Mouse (Mus musculus): ENCODE results near the gene Sim2.

Sim2 gene

DNA sequence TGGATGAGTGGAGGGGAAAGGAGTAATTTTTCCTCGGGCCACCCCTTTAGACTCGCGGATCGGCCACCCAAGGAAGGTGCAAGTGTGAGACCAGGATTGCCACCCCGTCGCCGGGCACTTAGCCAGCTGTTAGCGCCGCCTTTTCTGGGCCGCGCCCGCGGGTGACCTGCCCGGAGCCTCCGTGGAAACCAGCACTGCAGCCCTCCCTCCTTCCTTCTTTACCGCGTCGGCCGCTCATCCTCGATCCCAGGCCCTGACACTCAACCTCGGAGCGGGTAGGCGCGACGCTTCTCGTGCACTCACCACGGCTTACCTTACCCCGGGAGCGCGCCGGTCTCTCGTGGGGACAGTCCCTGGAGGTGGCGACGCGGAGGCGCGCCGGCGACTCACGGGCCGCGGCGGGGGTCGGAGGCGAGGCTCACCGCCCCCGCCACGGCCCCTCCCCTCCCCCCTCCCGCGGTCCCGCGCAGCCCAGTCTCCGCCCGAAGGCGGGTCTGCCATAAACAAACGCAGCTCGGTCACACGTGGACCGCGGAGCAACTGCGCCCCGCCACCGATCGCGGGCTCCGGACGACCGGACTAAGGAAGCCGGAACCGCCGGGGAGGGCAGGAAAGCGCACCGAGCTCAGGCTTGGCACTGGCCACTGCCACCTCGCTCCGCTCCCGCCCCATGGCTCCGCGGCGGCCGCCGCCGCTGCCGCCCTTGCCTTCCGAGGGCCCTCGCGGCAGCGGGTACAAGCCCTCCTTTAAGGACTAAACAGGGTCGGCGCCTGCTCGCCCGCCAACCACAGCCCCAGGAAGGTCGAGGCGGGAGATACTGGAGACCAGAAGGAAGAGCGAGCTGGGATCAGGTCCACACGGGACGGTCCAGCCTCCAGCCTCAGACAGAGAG, at the start of gene Sim2:
TSS of gene Sim2 (plus strand) at position 221 of the 892 bp plus-strand sequence.
- in situ Hi-C loops (cut with MboI; ENCODE audit: low pct_unique_long_range_greater_than_20kb in 1 of 2, low sequenced_read_pairs in 2 of 2, unreplicated experiment in 1 of 2): loop anchor here in 1 of 2 experiments (25.0 kb wide), 1 partner anchor 177 kb away; no protein-coding TSS in a partner anchor

- in situ Hi-C loops (cut with MboI; ENCODE audit: low pct_unique_long_range_greater_than_20kb in 1 of 2, low sequenced_read_pairs in 2 of 2, unreplicated experiment in 1 of 2): loop anchor here in 1 of 2 experiments (25.0 kb wide), 1 partner anchor 100 kb away; no protein-coding TSS in a partner anchor
These were observed 47.5 kb upstream of the Sim2 start for GRCm38 (mm10) chr16:94037280-94037679.

- in situ Hi-C loops (cut with MboI; ENCODE audit: low pct_unique_long_range_greater_than_20kb in 1 of 2, low sequenced_read_pairs in 2 of 2, unreplicated experiment in 1 of 2): loop anchor here in 1 of 2 experiments (25.0 kb wide), 1 partner anchor 101 kb away; no protein-coding TSS in a partner anchor
These were observed 46.3 kb upstream of the Sim2 start for GRCm38 (mm10) chr16:94038272-94038985.

GRCm38 (mm10) chr16:94038986-94039341, 45.8 kb upstream of the Sim2 start:
- in situ Hi-C loops (cut with MboI; ENCODE audit: low pct_unique_long_range_greater_than_20kb in 1 of 2, low sequenced_read_pairs in 2 of 2, unreplicated experiment in 1 of 2): loop anchor here in 1 of 2 experiments (25.0 kb wide), 1 partner anchor 102 kb away; no protein-coding TSS in a partner anchor

DNA sequence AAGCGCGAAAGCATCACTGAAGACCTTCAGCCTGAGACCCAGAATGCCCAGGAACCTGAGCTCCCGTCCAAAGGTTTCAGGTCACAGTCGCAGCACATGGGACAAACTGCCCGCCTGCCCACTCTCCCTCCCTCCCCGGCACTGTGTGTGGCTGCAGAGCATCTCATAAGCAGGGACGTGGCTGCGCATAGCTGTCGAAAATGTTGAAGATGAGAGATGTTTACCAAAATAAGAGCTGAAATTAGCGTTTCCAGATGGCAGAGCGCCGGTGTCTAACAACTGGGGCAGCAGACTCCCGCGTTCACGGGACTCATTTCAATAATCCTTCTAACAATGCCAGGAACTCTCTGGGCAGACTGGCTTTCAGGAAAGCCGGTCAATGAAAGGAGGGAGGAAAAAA, 44.2 kb upstream of the Sim2 start:
- in situ Hi-C loops (cut with MboI; ENCODE audit: low pct_unique_long_range_greater_than_20kb in 1 of 2, low sequenced_read_pairs in 2 of 2, unreplicated experiment in 1 of 2): loop anchor here in 1 of 2 experiments (25.0 kb wide), 1 partner anchor 103 kb away; no protein-coding TSS in a partner anchor

GRCm38 (mm10) chr16:94041065-94041712, 43.5 kb upstream of the Sim2 start:
- in situ Hi-C loops (cut with MboI; ENCODE audit: low pct_unique_long_range_greater_than_20kb in 1 of 2, low sequenced_read_pairs in 2 of 2, unreplicated experiment in 1 of 2): loop anchor here in 1 of 2 experiments (25.0 kb wide), 1 partner anchor 104 kb away; no protein-coding TSS in a partner anchor

- in situ Hi-C loops (cut with MboI; ENCODE audit: low pct_unique_long_range_greater_than_20kb in 1 of 2, low sequenced_read_pairs in 2 of 2, unreplicated experiment in 1 of 2): loop anchor here in 1 of 2 experiments (25.0 kb wide), 1 partner anchor 106 kb away; no protein-coding TSS in a partner anchor
These were observed 40.9 kb upstream of the Sim2 start for GRCm38 (mm10) chr16:94043797-94044196.

DNA sequence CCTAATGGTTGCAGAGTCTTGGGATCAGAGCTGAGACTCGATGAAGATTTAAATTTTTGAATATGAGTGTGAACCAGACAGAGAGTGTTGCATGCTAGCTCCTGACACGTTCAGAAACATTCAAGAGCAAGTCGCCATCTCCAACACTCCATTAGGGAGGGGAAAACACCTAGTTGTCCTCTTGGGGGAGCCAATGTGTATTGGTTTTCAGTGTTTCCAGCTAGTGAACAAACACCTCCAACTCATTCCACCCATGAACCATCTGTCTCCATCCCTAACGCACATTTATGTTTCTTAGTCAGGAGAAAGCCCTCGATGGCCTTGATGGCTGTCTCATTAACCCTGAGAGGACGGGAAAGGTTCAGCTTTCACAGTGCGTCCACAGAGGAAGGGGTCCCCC, 39.7 kb upstream of the Sim2 start:
- in situ Hi-C loops (cut with MboI; ENCODE audit: low pct_unique_long_range_greater_than_20kb in 1 of 2, low sequenced_read_pairs in 2 of 2, unreplicated experiment in 1 of 2): loop anchor here in 1 of 2 experiments (25.0 kb wide), 1 partner anchor 108 kb away; no protein-coding TSS in a partner anchor

- in situ Hi-C loops (cut with MboI; ENCODE audit: low pct_unique_long_range_greater_than_20kb in 1 of 2, low sequenced_read_pairs in 2 of 2, unreplicated experiment in 1 of 2): no loop called here
These were observed 34.4 kb upstream of the Sim2 start for GRCm38 (mm10) chr16:94050368-94050767.

- in situ Hi-C loops (cut with MboI; ENCODE audit: low pct_unique_long_range_greater_than_20kb in 1 of 2, low sequenced_read_pairs in 2 of 2, unreplicated experiment in 1 of 2): no loop called here
These were observed 29.6 kb upstream of the Sim2 start for GRCm38 (mm10) chr16:94055176-94055575.

DNA sequence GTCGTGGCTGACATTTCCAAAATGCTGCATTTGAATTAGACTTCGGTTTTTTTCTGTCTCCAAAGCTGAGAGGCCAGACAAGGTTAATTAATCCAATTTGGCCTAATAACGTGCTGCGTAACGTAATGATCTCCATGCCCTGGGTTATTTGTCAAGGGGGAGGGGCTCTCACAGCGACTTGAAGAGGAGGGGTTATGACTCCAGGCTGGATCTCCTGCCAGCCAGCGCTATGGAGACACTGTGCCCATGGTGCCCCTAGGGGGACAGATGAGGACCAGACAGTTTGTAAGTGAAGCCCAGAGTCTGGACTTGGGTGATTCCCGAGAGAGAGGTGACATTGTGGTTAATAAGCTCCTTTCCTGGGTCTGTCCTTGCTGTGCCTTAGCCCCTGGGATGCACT, 29.2 kb upstream of the Sim2 start:
- in situ Hi-C loops (cut with MboI; ENCODE audit: low pct_unique_long_range_greater_than_20kb in 1 of 2, low sequenced_read_pairs in 2 of 2, unreplicated experiment in 1 of 2): no loop called here

- in situ Hi-C loops (cut with MboI; ENCODE audit: low pct_unique_long_range_greater_than_20kb in 1 of 2, low sequenced_read_pairs in 2 of 2, unreplicated experiment in 1 of 2): no loop called here
These were observed 24.9 kb upstream of the Sim2 start for GRCm38 (mm10) chr16:94059820-94060219.

DNA sequence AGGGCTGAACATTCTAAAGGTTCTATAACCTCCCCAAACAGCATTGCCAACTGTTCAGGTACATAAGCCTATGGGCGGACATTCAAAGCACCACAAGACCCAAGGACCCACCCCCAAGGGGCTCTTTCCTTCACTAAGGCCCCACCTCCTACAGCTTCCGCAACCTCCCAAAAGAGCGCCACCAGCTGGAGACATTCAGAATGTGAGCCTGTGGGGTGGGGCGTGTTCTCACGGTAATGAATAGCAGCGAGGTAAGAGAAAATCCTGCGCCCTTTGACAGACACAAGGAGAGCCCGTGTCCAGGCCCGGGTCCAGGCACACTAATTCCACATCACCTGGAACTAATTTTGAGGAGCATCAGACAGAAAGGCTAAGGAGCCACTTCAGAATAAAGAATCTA, 20.5 kb upstream of the Sim2 start:
- in situ Hi-C loops (cut with MboI; ENCODE audit: low pct_unique_long_range_greater_than_20kb in 1 of 2, low sequenced_read_pairs in 2 of 2, unreplicated experiment in 1 of 2): no loop called here

DNA sequence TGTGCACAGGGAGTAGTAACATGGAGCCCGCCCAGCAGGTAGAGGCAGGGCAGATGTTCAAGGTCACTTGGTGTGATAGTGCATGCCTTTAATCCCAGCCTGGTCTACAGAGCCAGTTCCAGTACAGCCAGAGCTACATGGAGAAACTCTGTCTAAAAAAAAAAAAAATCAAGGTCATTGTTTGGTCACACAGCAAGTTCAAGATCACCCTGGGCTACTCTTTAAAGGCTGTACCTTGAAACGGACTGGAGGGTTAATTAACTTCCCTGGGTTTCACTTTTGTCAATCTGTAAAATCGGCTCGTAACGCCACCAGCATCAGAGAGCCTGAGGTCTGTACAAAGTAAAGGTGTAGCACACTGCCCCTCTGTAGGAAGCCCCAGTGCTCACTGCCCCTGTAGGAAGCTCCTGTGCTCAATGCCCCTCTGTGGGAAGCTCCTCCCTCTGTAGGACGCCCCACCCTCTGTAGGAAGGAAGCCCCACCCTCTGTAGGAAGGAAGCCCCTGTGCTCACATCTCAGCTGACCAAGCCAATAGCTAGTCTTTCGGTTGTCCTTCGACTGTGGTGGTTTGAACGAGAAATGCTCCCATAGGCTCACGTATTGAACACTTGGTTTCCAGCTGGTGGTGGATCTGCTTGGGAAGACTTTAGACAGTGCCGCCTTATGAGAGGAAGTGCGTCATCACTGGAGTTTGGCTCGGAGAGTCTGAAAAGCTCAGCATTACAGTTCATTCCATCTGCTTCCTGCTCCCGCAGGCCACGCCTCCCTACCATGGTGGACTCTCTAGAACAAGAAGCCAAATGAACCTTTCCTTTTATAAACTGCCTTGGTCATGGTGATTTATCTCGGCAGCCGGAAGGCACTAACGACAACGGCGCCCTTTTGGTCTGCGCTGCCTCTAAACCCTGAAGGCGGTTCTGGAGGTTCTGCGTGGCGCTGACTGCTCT, 18.7 kb upstream of the Sim2 start:
- in situ Hi-C loops (cut with MboI; ENCODE audit: low pct_unique_long_range_greater_than_20kb in 1 of 2, low sequenced_read_pairs in 2 of 2, unreplicated experiment in 1 of 2): no loop called here

GRCm38 (mm10) chr16:94066771-94067170, 18.0 kb upstream of the Sim2 start:
- in situ Hi-C loops (cut with MboI; ENCODE audit: low pct_unique_long_range_greater_than_20kb in 1 of 2, low sequenced_read_pairs in 2 of 2, unreplicated experiment in 1 of 2): no loop called here

DNA sequence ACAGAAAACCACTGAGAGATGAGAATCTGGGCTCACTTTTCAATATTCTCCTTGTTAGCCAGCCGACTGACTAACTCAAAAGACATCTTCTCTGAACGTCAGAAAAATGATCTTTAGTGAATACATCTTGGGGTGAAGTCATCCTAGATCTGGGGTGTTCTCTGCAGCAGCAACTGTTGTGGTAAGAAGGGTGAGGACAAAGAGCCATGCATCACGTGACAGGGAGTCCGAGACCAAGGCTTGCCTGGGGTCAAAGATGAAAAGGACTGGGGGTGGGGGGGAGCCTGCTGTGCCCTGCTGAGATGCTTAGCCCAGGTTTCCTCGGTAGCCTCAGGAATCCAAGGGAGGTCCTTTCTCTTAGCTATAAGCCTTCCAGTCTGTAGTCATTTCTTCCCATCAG, 17.5 kb upstream of the Sim2 start:
- in situ Hi-C loops (cut with MboI; ENCODE audit: low pct_unique_long_range_greater_than_20kb in 1 of 2, low sequenced_read_pairs in 2 of 2, unreplicated experiment in 1 of 2): no loop called here

DNA sequence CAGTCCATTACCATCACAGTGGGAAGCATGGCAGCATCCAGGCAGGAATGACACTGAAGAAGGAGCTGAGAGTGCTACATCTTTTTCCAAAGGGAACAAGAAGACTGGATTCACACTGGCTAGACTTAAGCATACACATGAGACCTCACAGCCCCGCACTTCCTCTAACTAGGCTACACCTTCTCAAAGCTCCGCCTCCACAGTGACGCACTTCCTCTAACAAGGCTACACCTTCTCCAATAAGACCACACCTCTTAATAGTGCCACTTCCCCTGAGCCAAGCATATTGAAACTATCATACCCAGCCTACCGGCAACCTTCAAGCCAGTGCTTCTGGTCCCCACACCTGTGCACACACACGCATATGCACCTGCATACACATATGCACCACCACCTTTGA, 15.7 kb upstream of the Sim2 start:
- in situ Hi-C loops (cut with MboI; ENCODE audit: low pct_unique_long_range_greater_than_20kb in 1 of 2, low sequenced_read_pairs in 2 of 2, unreplicated experiment in 1 of 2): no loop called here

GRCm38 (mm10) chr16:94070920-94071319, 13.8 kb upstream of the Sim2 start:
- in situ Hi-C loops (cut with MboI; ENCODE audit: low pct_unique_long_range_greater_than_20kb in 1 of 2, low sequenced_read_pairs in 2 of 2, unreplicated experiment in 1 of 2): no loop called here
